In genomic region chr19:37233561-37234539, GRCm38 (mm10) we compare ENCODE assay signal across 8 mouse cellular contexts. TPM values are rescaled to one million over a fixed set of nuclear protein-coding genes. Genes with fewer than 3 reads are reported as not detected.
DNase-seq lines count a peak whose midpoint lies in the region; ATAC-seq and TF ChIP-seq lines count a peak whose summit lies in the region.

No protein-coding gene starts in this region.

- peak; percentile 27 for DNase-seq in kidney, adult 2 months
- no peak for DNase-seq in kidney, adult 8-10 months
- peak; percentile 64 for DNase-seq in limb, embryonic 10.5 days (ENCODE audit: low spot score)
- no peak for DNase-seq in urinary bladder, adult 2 months (ENCODE audit: low spot score)

- H3K27ac ChIP-seq in kidney, adult 2 months (ENCODE audit: insufficient read depth, low read depth, low read length): no peak overlapping the region
- H3K27ac ChIP-seq in brown adipose tissue, adult 24 weeks (replicated peaks; ENCODE audit: low read depth, low read length): no peak overlapping the region
- H3K27ac ChIP-seq in limb, embryonic 10.5 days: 0 out of 2 replicates have a peak overlapping the region, but pooled peaks have one; percentile 10
- no peak overlapping the region for H3K27ac ChIP-seq in neural tube, embryonic 14.5 days (ENCODE audit: low read depth, low read length)

- 6% methylated on average over 63 of the region's 63 CpGs for WGBS in kidney, adult 2 months
- 6% methylated on average over 63 of the region's 63 CpGs for WGBS in limb, embryonic 10.5 days
- WGBS in neural tube, embryonic 14.5 days: 4% methylated on average over 63 of the region's 63 CpGs

- H3K27me3 ChIP-seq in kidney, adult 2 months (replicated peaks; ENCODE audit: control insufficient read depth, insufficient read depth, low read length): no peaks in the 10 kb centered on the region
- H3K27me3 ChIP-seq in erythroblast, embryonic 14.5 days (ENCODE audit: control insufficient read depth): peaks cover 15% of the 10 kb centered on the region
- peaks cover 46% of the 10 kb centered on the region for H3K27me3 ChIP-seq in limb, embryonic 10.5 days (ENCODE audit: low read depth, poor library complexity, severe bottlenecking)
- peaks cover 5% of the 10 kb centered on the region; the same call in 1 of the 2 replicates for H3K27me3 ChIP-seq in neural tube, embryonic 14.5 days (ENCODE audit: control insufficient read depth, insufficient read depth, low read length)

- H3K9ac ChIP-seq in neural tube, embryonic 14.5 days (replicated peaks; ENCODE audit: low read depth, low read length): peak overlapping the region; percentile 52

- H3K4me1 ChIP-seq in kidney, adult 2 months (ENCODE audit: control insufficient read depth, insufficient read depth, low read length): 0 out of 2 replicates have a peak, but pooled peaks cover 4% of the 10 kb centered on the region
- H3K4me1 ChIP-seq in brown adipose tissue, adult 24 weeks (ENCODE audit: control insufficient read depth, insufficient read depth, insufficient read length, low read length): peaks cover 7% of the 10 kb centered on the region
- peaks cover 90% of the 10 kb centered on the region for H3K4me1 ChIP-seq in erythroblast, embryonic 14.5 days (ENCODE audit: control insufficient read depth)
- peaks cover 28% of the 10 kb centered on the region for H3K4me1 ChIP-seq in limb, embryonic 10.5 days
- no peaks in the 10 kb centered on the region for H3K4me1 ChIP-seq in neural tube, embryonic 14.5 days (ENCODE audit: control insufficient read depth, insufficient read depth, low read length)

- no peaks in the 10 kb centered on the region for H3K9me3 ChIP-seq in erythroblast, embryonic 14.5 days (ENCODE audit: control insufficient read depth, low read length)
- H3K9me3 ChIP-seq in limb, embryonic 10.5 days (replicated peaks): no peaks in the 10 kb centered on the region
- no peaks in the 10 kb centered on the region for H3K9me3 ChIP-seq in neural tube, embryonic 14.5 days (ENCODE audit: control insufficient read depth, low read length)

- TF ChIP-seq CTCF in kidney, adult 2 months (conservative IDR thresholded peaks at IDR 0.05; ENCODE audit: insufficient read depth, insufficient read length, low read depth, low read length): no peak; the same call in 1 of the 2 replicates

- H3K4me3 ChIP-seq in kidney, adult 2 months (ENCODE audit: insufficient read depth, low read depth, low read length): peak overlapping the region; percentile 44
- H3K4me3 ChIP-seq in brown adipose tissue, adult 24 weeks (ENCODE audit: insufficient read depth, low read depth, low read length): peak overlapping the region; percentile 29
- peak overlapping the region; percentile 71 for H3K4me3 ChIP-seq in erythroblast, embryonic 14.5 days (replicated peaks)
- H3K4me3 ChIP-seq in limb, embryonic 10.5 days: peak overlapping the region; percentile 46
- peak overlapping the region; percentile 41 for H3K4me3 ChIP-seq in neural tube, embryonic 14.5 days (ENCODE audit: low read depth, low read length)

- no peaks in the 10 kb centered on the region for H3K36me3 ChIP-seq in kidney, adult 2 months (ENCODE audit: control insufficient read depth, insufficient read depth, low read length)
- H3K36me3 ChIP-seq in erythroblast, embryonic 14.5 days (ENCODE audit: control insufficient read depth): peaks cover 39% of the 10 kb centered on the region
- no peaks in the 10 kb centered on the region for H3K36me3 ChIP-seq in limb, embryonic 10.5 days
- H3K36me3 ChIP-seq in neural tube, embryonic 14.5 days (ENCODE audit: control insufficient read depth, insufficient read depth, low read length): no peaks in the 10 kb centered on the region

- peak overlapping the region; percentile 76 for H3K4me2 ChIP-seq in neural tube, embryonic 14.5 days (ENCODE audit: low read depth, low read length)

- no peak for TF ChIP-seq POLR2A in kidney, adult 2 months (IDR thresholded peaks at IDR 0.05; ENCODE audit: low read depth, low read length)

- peak; percentile 84 for ATAC-seq in neural tube, embryonic 14.5 days (ENCODE audit: low read depth)
- no peak for ATAC-seq in monocyte, adult 5-6 weeks (replicated peaks; ENCODE audit: insufficient number of reproducible peaks, low FRiP score, low TSS enrichment, poor library complexity, severe bottlenecking)

RNA-seq across cellular contexts. Expression of gene Cpeb3, which starts 25.4 kb away (rescaled TPM):
- 14.2 and 16.4 TPM in 2 replicates for polyA plus RNA-seq in kidney, adult 2 months (2012; rRNA removed)
- polyA plus RNA-seq in brown adipose tissue, adult 24 weeks (2012; ENCODE audit: insufficient read depth, insufficient read length, missing spikeins): 16.1 and 30.4 TPM in 2 replicates
- 7.6 and 10.1 TPM in 2 replicates for polyA plus RNA-seq in erythroblast, embryonic 14.5 days (2012)
- 0.65 and 0.78 TPM in 2 replicates for polyA plus RNA-seq in limb, embryonic 10.5 days (2016; fragmentation: Nextera tagmentation; extraction: Ambion mirVana)
- polyA plus RNA-seq in neural tube, embryonic 14.5 days (2014; fragmentation: Nextera tagmentation; extraction: Ambion mirVana): 13.3 and 14.7 TPM in 2 replicates
- 5.5 and 7.0 TPM in 2 replicates for polyA plus RNA-seq in urinary bladder, adult 2 months (2012; rRNA removed)
- 0.86 to 3.3 TPM (median 3.1 TPM) in 3 replicates for total RNA-seq in monocyte, adult 5-6 weeks (2017)

RNA-seq across cellular contexts. Expression of gene March5, which starts 26.5 kb away (rescaled TPM):
- polyA plus RNA-seq in kidney, adult 2 months (2012; rRNA removed): 32.0 and 43.0 TPM in 2 replicates
- polyA plus RNA-seq in brown adipose tissue, adult 24 weeks (2012; ENCODE audit: insufficient read depth, insufficient read length, missing spikeins): 295 and 304 TPM in 2 replicates
- polyA plus RNA-seq in erythroblast, embryonic 14.5 days (2012): 23.8 and 29.4 TPM in 2 replicates
- 128 and 130 TPM in 2 replicates for polyA plus RNA-seq in limb, embryonic 10.5 days (2016; fragmentation: Nextera tagmentation; extraction: Ambion mirVana)
- 121 and 126 TPM in 2 replicates for polyA plus RNA-seq in neural tube, embryonic 14.5 days (2014; fragmentation: Nextera tagmentation; extraction: Ambion mirVana)
- 54.8 and 58.1 TPM in 2 replicates for polyA plus RNA-seq in urinary bladder, adult 2 months (2012; rRNA removed)
- 93.4 to 122 TPM (median 106 TPM) in 3 replicates for total RNA-seq in monocyte, adult 5-6 weeks (2017)

Comparison
In these comparisons a context has a peak if more than half of its experiments do, and no peak if none do; other contexts are left out.
1. DNase-seq: peak in kidney, adult 2 months (single experiment) and limb, embryonic 10.5 days (single experiment); none in kidney, adult 8-10 months (0 of 2) and urinary bladder, adult 2 months (single experiment).
2. Peak in every context shown above with its lines, with median percentiles within 50 percentile points of each other: H3K4me3 ChIP-seq.